Mouse (Mus musculus): ENCODE measurements around the gene Lrig1.

- TF ChIP-seq CTCF (IDR thresholded peaks at IDR 0.05; ENCODE audit: insufficient read depth, low read length) (no peak), POLR2A (IDR thresholded peaks at IDR 0.05; ENCODE audit: borderline replicate concordance, extremely low read depth, low read depth, low read length) (no peak)
Observed at GRCm38 (mm10) chr6:94693091-94693490, 6.9 kb downstream of the Lrig1 start.
